Mouse (Mus musculus): ENCODE measurements at regions not wholly inside any gene's neighbourhood (a gene's known extent, or its start where the extent isn't known, plus 50 kb on each side); places are given as distances from the start of the nearest gene placed in this dataset.

GRCm38 (mm10) chr14:58651210-58651609 is 491.5 kb downstream of the 1700129C05Rik start:
- H3K27me3 ChIP-seq (ENCODE audit: low read depth, poor library complexity, severe bottlenecking): no peaks in the 10 kb centered on the region
- WGBS: 57% methylated on average over 6 of the region's 6 CpGs
- no peak overlapping the region for H3K4me3 ChIP-seq

GRCm38 (mm10) chr14:58638337-58638696 is 504.4 kb downstream of the 1700129C05Rik start:
- Histone ChIP-seq H3K27ac (replicated peaks) (no peak overlapping the region), H3K27me3 (ENCODE audit: low read depth, poor library complexity, severe bottlenecking) (peaks cover 54% of the 10 kb centered on the region), H3K4me3 (no peak overlapping the region), H3K9me3 (replicated peaks) (no peaks in the 10 kb centered on the region), H3K4me1 (peaks cover 17% of the 10 kb centered on the region), H3K36me3 (no peaks in the 10 kb centered on the region)
- WGBS: 75% methylated on average over 7 of the region's 7 CpGs
- no peak for DNase-seq (ENCODE audit: low spot score)

More at GRCm38 (mm10) chr14:58651210-58651609, 491.5 kb downstream of the 1700129C05Rik start:
- H3K4me1 ChIP-seq: peaks cover 13% of the 10 kb centered on the region
- no peaks in the 10 kb centered on the region for H3K9me3 ChIP-seq (replicated peaks)
- no peak overlapping the region for H3K27ac ChIP-seq (replicated peaks)
- no peak for DNase-seq (ENCODE audit: low spot score)
- no peaks in the 10 kb centered on the region for H3K36me3 ChIP-seq

GRCm38 (mm10) chr14:58637405-58638336 is 505.0 kb downstream of the 1700129C05Rik start:
- no peaks in the 10 kb centered on the region for H3K36me3 ChIP-seq
- WGBS: 50% methylated on average over 13 of the region's 13 CpGs
- no peak for DNase-seq (ENCODE audit: low spot score)
- H3K27me3 ChIP-seq (ENCODE audit: low read depth, poor library complexity, severe bottlenecking): peaks cover 60% of the 10 kb centered on the region
- no peak overlapping the region for H3K27ac ChIP-seq (replicated peaks)
- H3K4me3 ChIP-seq: no peak overlapping the region
- peaks cover 17% of the 10 kb centered on the region for H3K4me1 ChIP-seq
- H3K9me3 ChIP-seq (replicated peaks): no peaks in the 10 kb centered on the region

GRCm38 (mm10) chr14:58631221-58631620 is 511.5 kb downstream of the 1700129C05Rik start:
- Histone ChIP-seq H3K27ac (replicated peaks) (no peak overlapping the region), H3K4me3 (no peak overlapping the region), H3K36me3 (no peaks in the 10 kb centered on the region), H3K4me1 (peaks cover 19% of the 10 kb centered on the region), H3K9me3 (replicated peaks) (no peaks in the 10 kb centered on the region), H3K27me3 (ENCODE audit: low read depth, poor library complexity, severe bottlenecking) (peaks cover 52% of the 10 kb centered on the region)
- whole genome bisulfite sequencing: 50% methylated on average over 9 of the region's 9 CpGs
- no peak for DNase-seq (ENCODE audit: low spot score)

- H3K27ac ChIP-seq (replicated peaks): no peak overlapping the region
- WGBS: 84% methylated on average over 2 of the region's 2 CpGs
- no peak overlapping the region for H3K4me3 ChIP-seq
- H3K4me1 ChIP-seq: peaks cover 19% of the 10 kb centered on the region
- H3K36me3 ChIP-seq: no peaks in the 10 kb centered on the region
- H3K9me3 ChIP-seq (replicated peaks): no peaks in the 10 kb centered on the region
- no peak for DNase-seq (ENCODE audit: low spot score)
- peaks cover 23% of the 10 kb centered on the region; the same call in 1 of the 2 replicates for H3K27me3 ChIP-seq (ENCODE audit: low read depth, poor library complexity, severe bottlenecking)
These were observed 514.4 kb downstream of the 1700129C05Rik start for GRCm38 (mm10) chr14:58628266-58628665.

- Histone ChIP-seq H3K4me3 (no peak overlapping the region), H3K4me1 (peaks cover 19% of the 10 kb centered on the region), H3K9me3 (replicated peaks) (no peaks in the 10 kb centered on the region), H3K27ac (replicated peaks) (no peak overlapping the region), H3K27me3 (ENCODE audit: low read depth, poor library complexity, severe bottlenecking) (peaks cover 10% of the 10 kb centered on the region; the same call in 1 of the 2 replicates), H3K36me3 (no peaks in the 10 kb centered on the region)
- DNase-seq (ENCODE audit: low spot score): no peak
- WGBS: 88% methylated on average over 5 of the region's 5 CpGs
These were observed 516.0 kb downstream of the 1700129C05Rik start for GRCm38 (mm10) chr14:58626506-58627256.

GRCm38 (mm10) chr14:58620186-58620585 is 522.5 kb downstream of the 1700129C05Rik start:
- DNase-seq (ENCODE audit: low spot score): no peak
- no peaks in the 10 kb centered on the region for H3K9me3 ChIP-seq (replicated peaks)
- H3K4me3 ChIP-seq: no peak overlapping the region
- H3K27ac ChIP-seq (replicated peaks): no peak overlapping the region
- H3K27me3 ChIP-seq (ENCODE audit: low read depth, poor library complexity, severe bottlenecking): no peaks in the 10 kb centered on the region
- H3K36me3 ChIP-seq: no peaks in the 10 kb centered on the region
- WGBS: 88% methylated on average over 2 of the region's 2 CpGs
- H3K4me1 ChIP-seq: no peaks in the 10 kb centered on the region

- 81% methylated on average over 10 of the region's 10 CpGs for WGBS
- Histone ChIP-seq H3K36me3 (no peaks in the 10 kb centered on the region), H3K27ac (replicated peaks) (no peak overlapping the region), H3K4me3 (no peak overlapping the region), H3K4me1 (no peaks in the 10 kb centered on the region), H3K9me3 (replicated peaks) (no peaks in the 10 kb centered on the region), H3K27me3 (ENCODE audit: low read depth, poor library complexity, severe bottlenecking) (no peaks in the 10 kb centered on the region)
- DNase-seq (ENCODE audit: low spot score): no peak
These were observed 525.0 kb downstream of the 1700129C05Rik start for GRCm38 (mm10) chr14:58617656-58618055.

- Histone ChIP-seq H3K36me3 (no peaks in the 10 kb centered on the region), H3K27me3 (ENCODE audit: low read depth, poor library complexity, severe bottlenecking) (no peaks in the 10 kb centered on the region), H3K9me3 (replicated peaks) (no peaks in the 10 kb centered on the region), H3K4me3 (no peak overlapping the region), H3K27ac (replicated peaks) (no peak overlapping the region), H3K4me1 (no peaks in the 10 kb centered on the region)
- DNase-seq (ENCODE audit: low spot score): no peak
- 74% methylated on average over 4 of the region's 4 CpGs for WGBS
These were observed 534.5 kb downstream of the 1700129C05Rik start for GRCm38 (mm10) chr14:58608216-58608615.

GRCm38 (mm10) chr14:58607734-58608133 is 535.0 kb downstream of the 1700129C05Rik start:
- WGBS: 79% methylated on average over 2 of the region's 2 CpGs
- DNase-seq (ENCODE audit: low spot score): no peak
- Histone ChIP-seq H3K27ac (replicated peaks) (no peak overlapping the region), H3K27me3 (ENCODE audit: low read depth, poor library complexity, severe bottlenecking) (no peaks in the 10 kb centered on the region), H3K36me3 (no peaks in the 10 kb centered on the region), H3K4me3 (no peak overlapping the region), H3K4me1 (no peaks in the 10 kb centered on the region), H3K9me3 (replicated peaks) (no peaks in the 10 kb centered on the region)

- Histone ChIP-seq H3K4me3 (no peak overlapping the region), H3K4me1 (no peaks in the 10 kb centered on the region), H3K36me3 (no peaks in the 10 kb centered on the region), H3K27ac (replicated peaks) (no peak overlapping the region), H3K9me3 (replicated peaks) (no peaks in the 10 kb centered on the region), H3K27me3 (ENCODE audit: low read depth, poor library complexity, severe bottlenecking) (no peaks in the 10 kb centered on the region)
- no peak for DNase-seq (ENCODE audit: low spot score)
- 86% methylated on average over 4 of the region's 4 CpGs for WGBS
These were observed 535.2 kb downstream of the Fgf9 start for GRCm38 (mm10) chr14:58605529-58605928.

GRCm38 (mm10) chr14:58598867-58599266 is 528.5 kb downstream of the Fgf9 start:
- DNase-seq (ENCODE audit: low spot score): no peak
- H3K4me1 ChIP-seq: peaks cover 7% of the 10 kb centered on the region
- H3K4me3 ChIP-seq: no peak overlapping the region
- no peaks in the 10 kb centered on the region for H3K27me3 ChIP-seq (ENCODE audit: low read depth, poor library complexity, severe bottlenecking)
- 85% methylated on average over 3 of the region's 3 CpGs for WGBS
- no peak overlapping the region for H3K27ac ChIP-seq (replicated peaks)
- no peaks in the 10 kb centered on the region for H3K9me3 ChIP-seq (replicated peaks)
- no peaks in the 10 kb centered on the region for H3K36me3 ChIP-seq

GRCm38 (mm10) chr14:58597810-58598209 is 527.5 kb downstream of the Fgf9 start:
- Histone ChIP-seq H3K27ac (replicated peaks) (no peak overlapping the region), H3K4me3 (no peak overlapping the region), H3K4me1 (peaks cover 7% of the 10 kb centered on the region), H3K36me3 (no peaks in the 10 kb centered on the region), H3K27me3 (ENCODE audit: low read depth, poor library complexity, severe bottlenecking) (no peaks in the 10 kb centered on the region), H3K9me3 (replicated peaks) (no peaks in the 10 kb centered on the region)
- no peak for DNase-seq (ENCODE audit: low spot score)
- 40% methylated on average over 2 of the region's 2 CpGs for WGBS
